Mouse (Mus musculus): ENCODE data around the gene Edaradd.

Gene Edaradd

GRCm38 (mm10) chr13:12519955-12520584 is at the start of gene Edaradd:
Edaradd (minus strand) TSS chr13:12520438.
- peak; percentile 21 for DNase-seq (ENCODE audit: low spot score)

DNA sequence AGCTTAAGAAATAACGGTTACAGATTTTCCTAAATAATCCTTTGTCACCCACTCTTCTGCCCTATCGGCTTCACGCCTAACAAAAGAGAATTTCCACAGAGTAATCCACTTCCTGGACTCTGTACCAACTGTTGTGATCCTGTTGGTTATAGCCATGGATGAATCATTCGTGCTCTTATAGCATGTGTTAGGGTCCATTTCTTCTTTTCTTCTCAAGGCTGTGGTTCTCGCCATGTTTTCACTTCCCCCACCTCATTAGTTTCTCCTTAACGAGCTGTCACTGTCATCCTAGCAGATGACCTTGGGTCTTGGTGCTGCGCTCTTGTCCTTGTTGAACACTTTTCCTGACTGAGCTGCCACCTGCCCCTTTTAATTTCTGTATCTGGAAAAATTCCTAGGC is 49.5 kb upstream of the Edaradd start:
- DNase-seq (ENCODE audit: low spot score): no peak

DNA sequence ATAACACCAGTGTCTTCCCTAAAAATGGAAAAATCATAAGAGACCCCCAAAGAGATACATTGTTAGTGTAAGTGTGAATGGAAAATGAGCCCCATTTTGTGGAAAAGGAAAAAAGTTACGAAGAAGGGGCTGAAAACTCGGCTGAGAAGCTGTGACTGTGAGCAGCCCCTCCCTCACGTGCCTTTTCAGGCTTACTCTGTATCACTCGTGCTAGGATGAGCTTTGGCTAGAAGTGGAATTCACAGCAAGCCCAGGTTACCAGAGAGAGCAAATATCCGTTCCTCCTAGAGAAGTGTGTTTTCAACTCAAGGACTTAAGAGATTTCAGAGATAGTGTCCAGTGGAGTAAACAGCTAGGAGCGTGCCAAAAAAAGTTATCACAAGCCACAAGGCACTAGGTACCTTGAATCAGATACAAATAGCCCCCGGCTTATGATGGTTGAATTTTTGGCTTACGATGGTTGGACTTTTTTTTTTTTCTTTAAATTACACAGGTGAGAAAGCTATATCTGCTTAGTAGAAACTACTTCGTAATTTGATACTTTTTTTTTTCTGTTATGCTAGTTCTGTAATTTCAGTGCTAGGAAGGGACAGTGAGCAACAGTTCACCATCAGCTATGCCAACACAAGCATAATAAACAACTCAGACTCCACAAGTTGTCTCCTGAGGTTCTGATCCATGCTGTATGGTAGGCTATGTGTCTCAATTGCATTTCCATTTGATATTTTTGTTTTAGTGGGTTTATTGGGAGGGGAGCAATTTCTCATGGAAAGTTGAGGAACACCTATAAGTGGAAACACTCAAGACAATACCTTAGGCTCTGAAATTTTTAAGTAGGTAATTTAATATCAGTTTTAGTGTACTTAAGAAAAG is 48.6 kb upstream of the Edaradd start:
- DNase-seq (ENCODE audit: low spot score): no peak

GRCm38 (mm10) chr13:12567936-12568335 is 47.7 kb upstream of the Edaradd start:
- no peak for DNase-seq (ENCODE audit: low spot score)

DNA sequence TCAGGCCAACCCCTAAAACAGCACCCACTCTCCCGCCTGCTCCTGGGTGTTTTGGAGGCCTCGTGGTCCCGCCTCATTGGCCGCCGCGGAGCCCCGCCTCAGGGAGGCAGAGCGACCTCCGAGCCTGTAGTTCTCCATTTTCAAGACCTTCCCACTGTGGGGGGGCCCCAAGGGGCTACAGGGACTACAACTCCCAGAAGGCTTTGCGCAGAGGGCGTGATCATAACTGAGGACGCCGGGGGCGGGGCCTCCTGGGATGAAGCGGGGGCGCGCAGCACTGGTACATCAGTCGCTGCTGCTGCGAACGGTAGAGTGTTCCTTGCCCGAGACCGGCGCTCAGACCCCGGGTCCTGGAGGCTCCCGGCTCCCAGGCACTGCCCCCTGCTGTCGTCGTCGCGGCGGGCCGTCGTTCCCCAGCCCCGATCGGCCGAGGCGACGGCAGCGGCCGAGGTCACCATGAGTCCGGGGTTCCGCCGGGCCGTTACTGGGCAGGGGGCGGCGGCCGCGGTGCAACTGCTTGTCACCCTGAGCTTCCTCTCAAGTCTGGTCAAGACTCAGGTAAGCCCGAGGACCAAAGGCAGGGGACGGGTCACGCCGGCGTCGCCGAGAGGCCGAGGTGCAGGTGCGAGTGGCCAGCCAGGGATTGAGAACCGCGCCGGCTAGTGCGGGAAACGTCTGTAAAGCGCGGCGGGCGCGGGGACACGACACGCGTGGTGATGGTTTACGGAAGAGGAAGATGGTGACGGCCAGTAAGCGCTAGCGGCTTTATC is 45.6 kb upstream of the Edaradd start, which contains the start of gene Ero1lb:
Gene Ero1lb (plus strand): TSS at position 254 of the 770 bp plus-strand sequence.
- peak; percentile 90 for DNase-seq (ENCODE audit: low spot score)

DNA sequence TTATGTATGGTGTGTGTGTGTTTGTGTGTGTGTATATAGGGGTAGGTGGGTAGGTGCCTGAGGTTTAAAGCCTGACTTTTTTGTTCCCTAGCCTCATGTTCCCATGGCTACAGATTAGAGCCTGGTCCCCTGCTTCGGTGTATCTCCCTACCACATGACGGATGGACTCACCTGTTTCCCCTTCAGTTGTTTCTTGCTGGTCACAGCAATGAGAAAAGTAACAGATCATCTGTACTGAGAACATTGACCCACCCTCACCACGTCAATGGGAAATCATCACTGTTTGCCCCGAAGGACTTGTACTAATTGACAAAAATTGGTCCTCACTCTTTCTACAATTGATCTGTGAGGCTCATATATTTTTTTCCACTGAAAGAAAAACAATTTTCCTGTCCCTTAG is 42.0 kb upstream of the Edaradd start:
- DNase-seq (ENCODE audit: low spot score): no peak

GRCm38 (mm10) chr13:12561729-12562128 is 41.5 kb upstream of the Edaradd start:
- DNase-seq (ENCODE audit: low spot score): no peak

DNA sequence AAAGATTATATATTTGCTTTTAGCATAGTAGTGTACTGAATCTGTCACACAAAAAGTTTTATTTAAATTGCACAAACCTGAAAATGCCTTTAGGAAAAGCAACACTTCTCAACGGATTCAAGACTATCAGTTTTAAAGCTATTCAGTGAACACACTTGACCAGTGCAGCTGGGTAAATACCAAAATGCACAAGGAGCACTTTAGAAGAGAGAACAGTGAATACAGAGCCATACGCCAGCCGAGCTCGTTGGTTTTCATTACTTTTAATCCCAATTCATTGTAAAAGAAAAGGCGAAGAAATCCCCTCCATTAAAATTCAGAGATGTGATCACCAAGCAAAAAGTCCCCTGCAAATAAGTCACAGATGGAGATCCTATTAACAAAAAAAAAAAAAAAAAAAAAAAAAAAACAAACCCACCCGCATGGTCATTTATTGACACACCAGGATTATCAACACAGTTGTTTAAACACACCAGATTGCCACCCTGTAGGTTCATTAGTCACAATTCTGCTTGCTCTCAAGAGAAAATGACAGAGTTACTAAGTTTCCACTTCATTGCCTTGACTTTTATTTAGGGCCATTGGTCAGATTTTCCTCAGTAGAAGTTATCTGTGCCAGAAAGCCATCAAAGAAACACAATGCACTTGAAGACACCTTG is 39.4 kb upstream of the Edaradd start:
- no peak for DNase-seq (ENCODE audit: low spot score)

DNA sequence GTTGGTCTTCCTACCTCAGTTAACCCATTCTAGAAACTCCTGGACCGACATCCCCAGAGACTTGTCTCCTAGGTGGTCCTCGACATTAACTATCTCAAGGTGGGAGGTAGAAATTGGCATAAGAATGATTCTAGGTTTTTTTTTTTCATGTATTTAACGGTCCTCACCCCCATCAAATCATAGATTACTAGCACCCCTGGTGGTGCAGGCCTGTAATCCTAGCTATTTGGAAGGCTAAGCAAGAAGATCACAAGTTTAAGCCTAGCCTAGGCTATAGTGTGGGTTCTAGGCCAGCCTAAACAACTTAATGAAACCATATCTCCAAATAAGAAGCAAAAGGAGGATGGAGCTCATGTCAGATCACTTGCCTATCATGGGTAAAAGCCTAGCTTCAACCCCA is 38.8 kb upstream of the Edaradd start:
- no peak for DNase-seq (ENCODE audit: low spot score)

GRCm38 (mm10) chr13:12554211-12554610 is 34.0 kb upstream of the Edaradd start:
- no peak for DNase-seq (ENCODE audit: low spot score)

GRCm38 (mm10) chr13:12543880-12544568 is 23.8 kb upstream of the Edaradd start:
- DNase-seq (ENCODE audit: low spot score): no peak

DNA sequence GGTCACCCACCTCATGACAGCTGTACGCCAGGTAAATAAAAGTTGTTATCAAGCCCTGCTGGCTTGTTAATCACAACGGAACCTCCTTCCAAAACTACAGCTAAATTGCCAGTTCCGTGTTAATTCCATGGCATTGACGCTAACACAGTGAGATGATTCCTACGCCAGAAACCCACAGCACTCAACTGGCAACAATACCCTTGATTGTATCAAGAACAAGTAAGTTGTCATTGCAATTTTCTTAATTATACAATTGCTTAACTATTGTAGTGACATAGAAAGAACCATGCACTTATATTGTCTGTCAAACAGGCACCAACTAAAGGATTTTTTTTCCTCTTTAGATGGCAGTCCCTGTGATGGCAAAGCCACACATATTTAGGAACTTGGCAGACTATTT is 23.0 kb upstream of the Edaradd start:
- DNase-seq (ENCODE audit: low spot score): no peak

GRCm38 (mm10) chr13:12542006-12542981 is 22.1 kb upstream of the Edaradd start:
- DNase-seq (ENCODE audit: low spot score): peak; percentile 5

DNA sequence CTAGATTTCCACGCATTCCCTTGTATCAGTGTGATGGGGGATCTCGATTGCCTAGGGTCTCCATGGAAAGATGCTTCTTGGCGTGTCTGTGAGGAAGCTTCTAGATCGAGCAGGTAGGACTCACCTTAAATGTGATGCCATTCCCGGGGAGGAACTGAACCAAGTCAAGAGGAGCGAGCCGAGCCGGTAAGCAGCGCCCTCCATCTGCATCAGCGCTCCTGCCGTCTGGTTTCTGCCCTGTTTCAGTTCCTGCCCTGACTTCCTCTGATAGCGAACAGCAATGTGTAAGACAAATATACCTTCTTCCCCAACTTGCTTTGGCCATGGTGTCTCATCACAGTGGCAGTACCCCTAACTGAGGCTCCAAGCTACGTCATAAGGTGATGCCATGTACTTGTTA is 19.9 kb upstream of the Edaradd start:
- no peak for DNase-seq (ENCODE audit: low spot score)

- no peak for DNase-seq (ENCODE audit: low spot score)
Observed at GRCm38 (mm10) chr13:12539716-12540115, 19.5 kb upstream of the Edaradd start.

- DNase-seq (ENCODE audit: low spot score): no peak
Observed at GRCm38 (mm10) chr13:12537971-12538370, 17.7 kb upstream of the Edaradd start.

DNA sequence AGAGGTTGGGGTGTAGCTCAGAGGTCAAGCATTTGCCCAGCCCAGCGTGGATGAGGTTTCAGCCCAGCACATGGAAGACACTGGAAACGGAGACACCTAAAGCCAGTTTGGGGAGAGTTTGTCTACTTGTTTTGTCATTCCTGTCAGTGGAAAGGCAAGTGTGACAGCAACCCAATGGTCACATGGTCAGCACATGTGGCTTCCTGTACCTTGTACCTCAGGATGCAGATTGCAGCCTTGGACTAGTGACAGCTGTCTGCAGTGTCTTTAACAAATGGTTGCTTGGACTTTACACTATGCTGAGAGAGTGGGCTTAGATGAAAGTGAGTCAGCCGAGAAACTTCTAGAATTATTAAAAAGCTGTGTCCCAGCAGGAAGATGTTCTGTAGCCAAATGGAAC is 14.4 kb upstream of the Edaradd start:
- no peak for DNase-seq (ENCODE audit: low spot score)

DNA sequence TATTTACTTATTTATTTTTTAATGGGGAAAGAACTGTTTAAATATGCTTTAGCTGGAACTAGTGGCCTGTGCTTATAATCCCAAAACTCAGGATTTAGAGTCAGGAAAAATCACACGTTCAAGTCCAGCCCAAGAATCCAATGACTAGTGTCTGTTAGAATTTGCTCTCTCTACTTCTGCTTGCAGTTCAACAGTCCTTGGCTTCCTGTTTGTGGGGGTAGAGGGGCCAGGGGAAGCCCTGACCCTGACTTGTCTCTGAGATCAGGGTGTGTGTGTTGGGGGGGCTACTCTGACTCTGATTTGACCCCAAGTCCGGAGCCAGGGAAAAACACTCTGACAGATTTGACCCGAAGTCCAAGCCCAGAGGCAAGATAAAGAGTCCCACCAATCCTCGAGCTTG is 5.4 kb upstream of the Edaradd start:
- no peak for DNase-seq (ENCODE audit: low spot score)

- DNase-seq (ENCODE audit: low spot score): no peak
Observed at GRCm38 (mm10) chr13:12522346-12522745, 2.1 kb upstream of the Edaradd start.

GRCm38 (mm10) chr13:12519371-12519770 is 867 bp downstream of the Edaradd start:
- DNase-seq (ENCODE audit: low spot score): no peak

Data from ovary, postnatal 10 days (tissue).